Mouse (Mus musculus) urinary bladder, postnatal 25 days (tissue): ENCODE results near the gene Olfr319.
"Not testable (repeated sequence)": the region's sequence is repeated elsewhere in the genome, so short reads cannot be mapped to it uniquely, and the experiment has no call there.

Source experiments
- DNase-seq: peaks from one replicate; pipeline ENCODE4 v3.0.0; 2022; ENCODE audit warnings: low spot score

Gene Olfr319

GRCm38 (mm10) chr11:58698862-58699261 lies at the start of gene Olfr319:
TSS of gene Olfr319 (plus strand) at chr11:58699162.
- no peak for DNase-seq

- no peak for DNase-seq
Observed at GRCm38 (mm10) chr11:58655151-58655550, 43.8 kb upstream of the Olfr319 start.

- DNase-seq = no peak
Observed at GRCm38 (mm10) chr11:58658596-58658995, 40.4 kb upstream of the Olfr319 start, which contains the start of gene Olfr322. TSS of gene Olfr322 (plus strand) at chr11:58658782.

GRCm38 (mm10) chr11:58669252-58669651 lies 29.7 kb upstream of the Olfr319 start:
- no peak for DNase-seq

- no peak for DNase-seq
Observed at GRCm38 (mm10) chr11:58671825-58672224, 27.1 kb upstream of the Olfr319 start.

- DNase-seq = no peak
Observed at GRCm38 (mm10) chr11:58680799-58681198, 18.2 kb upstream of the Olfr319 start, which contains the start of gene Olfr320. TSS of gene Olfr320 (plus strand) at chr11:58681099.

GRCm38 (mm10) chr11:58709086-58709485 lies 10.1 kb downstream of the Olfr319 start:
- DNase-seq = no peak

GRCm38 (mm10) chr11:58717723-58718122 lies 18.8 kb downstream of the Olfr319 start:
- DNase-seq = not testable (repeated sequence)

- no peak for DNase-seq
Observed at GRCm38 (mm10) chr11:58719701-58720100, 20.7 kb downstream of the Olfr319 start.

- DNase-seq = no peak
Observed at GRCm38 (mm10) chr11:58723914-58724313, 25.0 kb downstream of the Olfr319 start, which contains the start of gene Olfr318. TSS of gene Olfr318 (minus strand) at chr11:58724014.

- not testable (repeated sequence) for DNase-seq
Observed at GRCm38 (mm10) chr11:58727896-58728650, 29.1 kb downstream of the Olfr319 start.

GRCm38 (mm10) chr11:58733372-58733771 lies 34.4 kb downstream of the Olfr319 start:
- DNase-seq = no peak

- no peak for DNase-seq
Observed at GRCm38 (mm10) chr11:58738792-58739262, 39.9 kb downstream of the Olfr319 start, which contains the start of gene Olfr317. TSS of gene Olfr317 (minus strand) at chr11:58739212.

- DNase-seq = not testable (repeated sequence)
Observed at GRCm38 (mm10) chr11:58751096-58751495, 52.1 kb downstream of the Olfr319 start.

GRCm38 (mm10) chr11:58752434-58752833 lies 53.5 kb downstream of the Olfr319 start, which contains the start of gene Olfr316:
TSS of gene Olfr316 (plus strand) at chr11:58752734.
- no peak for DNase-seq
